Mouse (Mus musculus) liver, embryonic 11.5 days (tissue): ENCODE measurements around the gene Pelo. TPM values are rescaled to one million over a fixed set of nuclear protein-coding genes. Genes with fewer than 3 reads are reported as not detected.

ENCODE experiments used
- ATAC-seq: fragments of 200-750 bp; cut with Nextera tagmentation; replicated peaks from 2 replicates; pipeline ENCODE4 v1.8.0; 2017; ENCODE audit warnings: moderate number of reproducible peaks, mild to moderate bottlenecking, moderate TSS enrichment, moderate library complexity; ENCODE audit not compliant: low FRiP score
- DNase-seq: peaks from one replicate; pipeline ENCODE4 v3.0.0-alpha.2; 2017; ENCODE audit warnings: low spot score
- H3K27ac ChIP-seq: fragments of 300-500 bp; sonication (generic); 2 replicates; pipeline ENCODE4 v1.5.1; 2014; ENCODE audit warnings: mild to moderate bottlenecking, low read depth, low read length, control low read depth
- H3K27me3 ChIP-seq: fragments of 300-500 bp; sonication (generic); replicated peaks from 2 replicates; pipeline ENCODE4 v1.6.1; 2014; ENCODE audit warnings: low read length, mixed read lengths; ENCODE audit not compliant: control insufficient read depth, insufficient read depth
- H3K36me3 ChIP-seq: fragments of 300-500 bp; sonication (generic); 2 replicates; pipeline ENCODE4 v1.6.1; 2014; ENCODE audit warnings: mild to moderate bottlenecking, low read length, moderate library complexity, mixed read lengths; ENCODE audit not compliant: control insufficient read depth, insufficient read depth
- H3K4me1 ChIP-seq: fragments of 300-500 bp; sonication (generic); replicated peaks from 2 replicates; pipeline ENCODE4 v1.6.1; 2014; ENCODE audit warnings: low read length, mixed read lengths; ENCODE audit not compliant: control insufficient read depth, insufficient read depth
- H3K4me2 ChIP-seq: fragments of 300-500 bp; sonication (generic); 2 replicates; pipeline ENCODE4 v1.6.1; 2014; ENCODE audit warnings: mild to moderate bottlenecking, control low read depth, moderate library complexity
- H3K4me3 ChIP-seq: fragments of 300-500 bp; sonication (generic); 2 replicates; pipeline ENCODE4 v1.5.1; 2014; ENCODE audit warnings: low read depth, low read length, control low read depth
- H3K9ac ChIP-seq: fragments of 300-500 bp; sonication (generic); 2 replicates; pipeline ENCODE4 v1.6.1; 2014; ENCODE audit warnings: low read depth, low read length, control low read depth
- H3K9me3 ChIP-seq: fragments of 300-500 bp; sonication (generic); 2 replicates; pipeline ENCODE4 v1.6.1; 2016; ENCODE audit warnings: low read length, inconsistent platforms, mixed read lengths; ENCODE audit not compliant: control insufficient read depth
- WGBS: fragments of 180-500 bp; shearing (Covaris S2); extraction: QIAGEN DNeasy Blood & Tissue Kit; methylation state at CpG from one replicate; pipeline ENCODE4 v1.1.7; 2014; 5-methylcytosine and 5-hydroxymethylcytosine counted together
- polyA plus RNA-seq: library from polyadenylated mRNA; unstranded; fragments of >200 nt; fragmentation: Nextera tagmentation; extraction: Ambion mirVana; gene quantifications from 2 replicates; pipeline ENCODE4 v1.2.1, GENCODE M21; 2014

Pelo gene
- polyA plus RNA-seq, 1 experiment from 2014 or later, result 10.9 TPM

DNA sequence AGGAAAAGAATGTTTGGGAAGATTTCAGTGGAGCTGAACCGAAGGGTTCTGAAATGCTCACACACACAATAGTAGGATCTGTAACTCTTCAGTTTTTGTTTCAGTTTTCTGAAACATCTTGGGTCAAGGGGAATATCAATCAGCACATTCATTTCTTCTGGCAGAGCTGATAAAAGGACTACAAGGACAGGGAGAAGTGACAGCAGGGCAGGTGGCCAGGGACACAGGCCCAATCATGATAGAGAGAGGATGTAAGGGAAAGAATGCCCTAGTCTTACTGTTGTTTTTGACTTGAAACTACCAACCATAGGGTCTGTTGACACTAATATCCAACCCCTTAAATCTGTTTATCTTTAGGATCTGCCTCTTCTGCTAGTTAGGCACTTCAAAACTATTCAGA, 34.5 kb upstream of the Pelo start:
- WGBS, result 58% methylated on average over 1 of the region's 1 CpGs

GRCm38 (mm10) chr13:115118756-115119155, 28.8 kb upstream of the Pelo start:
- H3K4me1 ChIP-seq, result no peaks in the 10 kb centered on the region
- ATAC-seq (no peak), DNase-seq (no peak)
- no peak overlapping the region for H3K4me3 ChIP-seq
- WGBS, result 72% methylated on average over 5 of the region's 5 CpGs
- no peaks in the 10 kb centered on the region for H3K36me3 ChIP-seq
- no peaks in the 10 kb centered on the region for H3K27me3 ChIP-seq
- H3K9ac ChIP-seq, result no peak overlapping the region
- no peak overlapping the region for H3K27ac ChIP-seq
- no peak overlapping the region for H3K4me2 ChIP-seq
- no peaks in the 10 kb centered on the region for H3K9me3 ChIP-seq

More for the DNA sequence above, 34.5 kb upstream of the Pelo start:
- Histone ChIP-seq H3K27ac (no peak overlapping the region), H3K9me3 (no peaks in the 10 kb centered on the region), H3K4me3 (no peak overlapping the region), H3K4me1 (no peaks in the 10 kb centered on the region), H3K4me2 (no peak overlapping the region), H3K9ac (no peak overlapping the region), H3K27me3 (no peaks in the 10 kb centered on the region), H3K36me3 (no peaks in the 10 kb centered on the region)
- ATAC-seq, result no peak
- no peak for DNase-seq

- no peaks in the 10 kb centered on the region for H3K27me3 ChIP-seq
- 81% methylated on average over 3 of the region's 3 CpGs for WGBS
- H3K9me3 ChIP-seq, result no peaks in the 10 kb centered on the region
- H3K36me3 ChIP-seq, result no peaks in the 10 kb centered on the region
- DNase-seq, result no peak
- no peaks in the 10 kb centered on the region for H3K4me1 ChIP-seq
- H3K4me2 ChIP-seq, result no peak overlapping the region
- no peak overlapping the region for H3K4me3 ChIP-seq
- H3K9ac ChIP-seq, result no peak overlapping the region
- no peak overlapping the region for H3K27ac ChIP-seq
- ATAC-seq, result no peak
Observed at GRCm38 (mm10) chr13:115118195-115118594, 28.2 kb upstream of the Pelo start.

DNA sequence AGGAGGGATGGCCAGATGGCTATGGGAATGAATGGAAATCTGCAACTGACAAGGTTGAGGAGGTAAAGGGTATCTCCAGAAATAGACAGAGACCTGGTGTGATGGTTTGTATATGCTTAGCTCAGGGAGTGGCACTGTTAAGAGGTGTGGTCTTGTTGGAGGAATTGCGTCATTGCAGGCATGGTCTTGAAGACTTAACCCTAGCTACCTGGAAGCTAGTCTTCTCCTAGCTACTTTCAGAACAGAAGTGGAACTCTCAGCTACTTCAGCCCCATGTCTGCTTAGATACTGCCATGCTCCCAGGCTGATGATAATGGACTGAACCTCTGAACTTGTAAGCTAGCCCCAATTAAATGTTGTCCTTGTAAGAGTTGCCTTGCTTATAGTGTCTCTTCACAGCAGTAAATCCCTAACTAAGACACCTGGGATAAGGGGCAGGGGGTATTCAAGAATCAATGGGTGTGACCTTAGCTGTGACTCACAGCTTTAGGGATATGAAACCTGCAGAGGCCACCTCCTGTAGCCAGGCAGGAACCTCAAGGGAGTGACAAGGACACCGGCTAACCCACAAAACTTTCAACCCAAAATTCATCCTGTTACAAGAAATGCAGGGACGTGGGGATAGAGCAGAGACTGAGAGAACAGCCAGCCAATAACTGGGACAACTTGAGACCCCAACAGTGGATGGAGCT, 27.1 kb upstream of the Pelo start:
- no peak overlapping the region for H3K4me2 ChIP-seq
- WGBS, result 74% methylated on average over 3 of the region's 3 CpGs
- no peak overlapping the region for H3K27ac ChIP-seq
- H3K9ac ChIP-seq, result no peak overlapping the region
- H3K9me3 ChIP-seq, result no peaks in the 10 kb centered on the region
- no peaks in the 10 kb centered on the region for H3K36me3 ChIP-seq
- ATAC-seq, result no peak
- no peak overlapping the region for H3K4me3 ChIP-seq
- no peak for DNase-seq
- H3K4me1 ChIP-seq, result no peaks in the 10 kb centered on the region
- no peaks in the 10 kb centered on the region for H3K27me3 ChIP-seq

GRCm38 (mm10) chr13:115109628-115110027, 19.6 kb upstream of the Pelo start:
- no peak for DNase-seq
- WGBS, result 66% methylated on average over 4 of the region's 4 CpGs
- no peak overlapping the region for H3K4me3 ChIP-seq

GRCm38 (mm10) chr13:115107436-115107835, 17.4 kb upstream of the Pelo start:
- no peak overlapping the region for H3K27ac ChIP-seq
- 63% methylated on average over 8 of the region's 8 CpGs for WGBS
- no peaks in the 10 kb centered on the region for H3K36me3 ChIP-seq
- ATAC-seq (no peak), DNase-seq (no peak)
- no peak overlapping the region for H3K9ac ChIP-seq
- H3K4me3 ChIP-seq, result no peak overlapping the region
- no peak overlapping the region for H3K4me2 ChIP-seq
- no peaks in the 10 kb centered on the region for H3K27me3 ChIP-seq
- no peaks in the 10 kb centered on the region for H3K9me3 ChIP-seq
- no peaks in the 10 kb centered on the region for H3K4me1 ChIP-seq

More at GRCm38 (mm10) chr13:115109628-115110027, 19.6 kb upstream of the Pelo start:
- Histone ChIP-seq H3K9me3 (no peaks in the 10 kb centered on the region), H3K27ac (no peak overlapping the region), H3K4me1 (no peaks in the 10 kb centered on the region), H3K36me3 (no peaks in the 10 kb centered on the region), H3K9ac (no peak overlapping the region), H3K4me2 (no peak overlapping the region), H3K27me3 (no peaks in the 10 kb centered on the region)
- ATAC-seq, result no peak

- ATAC-seq, result no peak
Observed at GRCm38 (mm10) chr13:115106183-115106582, 16.2 kb upstream of the Pelo start.

DNA sequence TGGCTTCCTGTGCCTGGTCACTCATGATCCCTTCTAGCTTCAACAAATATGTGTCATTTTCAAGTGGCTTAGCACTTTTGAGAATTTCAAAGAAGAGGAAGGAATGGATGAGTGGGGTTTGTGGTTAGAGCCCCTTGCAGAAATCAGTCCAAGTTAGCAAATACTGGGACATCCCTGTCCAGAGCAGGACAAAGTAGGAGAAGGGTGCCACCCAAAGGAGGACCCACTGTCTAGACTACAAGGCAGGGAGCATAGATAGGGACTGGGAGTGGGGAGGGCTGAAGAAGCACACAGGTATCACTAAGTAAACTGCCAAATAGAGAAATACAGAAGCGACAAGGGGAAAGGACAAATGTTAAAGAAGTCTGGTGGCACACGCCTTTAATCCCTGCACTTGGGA, 12.8 kb upstream of the Pelo start:
- H3K4me2 ChIP-seq, result no peak overlapping the region
- no peak for ATAC-seq
- no peak overlapping the region for H3K9ac ChIP-seq
- DNase-seq, result no peak
- no peaks in the 10 kb centered on the region for H3K4me1 ChIP-seq
- H3K9me3 ChIP-seq, result no peaks in the 10 kb centered on the region
- WGBS, result 94% methylated on average over 2 of the region's 2 CpGs
- H3K4me3 ChIP-seq, result no peak overlapping the region
- peaks cover 19% of the 10 kb centered on the region for H3K27me3 ChIP-seq
- no peaks in the 10 kb centered on the region for H3K36me3 ChIP-seq
- H3K27ac ChIP-seq, result no peak overlapping the region

More at GRCm38 (mm10) chr13:115106183-115106582, 16.2 kb upstream of the Pelo start:
- H3K4me1 ChIP-seq, result no peaks in the 10 kb centered on the region
- peaks cover 11% of the 10 kb centered on the region for H3K27me3 ChIP-seq
- no peaks in the 10 kb centered on the region for H3K36me3 ChIP-seq
- WGBS, result 76% methylated on average over 10 of the region's 10 CpGs
- no peak overlapping the region for H3K9ac ChIP-seq
- no peak overlapping the region for H3K4me2 ChIP-seq
- no peak overlapping the region for H3K27ac ChIP-seq
- DNase-seq, result no peak
- no peaks in the 10 kb centered on the region for H3K9me3 ChIP-seq
- H3K4me3 ChIP-seq, result no peak overlapping the region
